Mouse (Mus musculus): ENCODE measurements around the gene Snai1. TPM values are rescaled to one million over a fixed set of nuclear protein-coding genes. Genes with fewer than 3 reads are reported as not detected.
A peak's percentile ranks its signal among the peaks of the same experiment; 100 is the strongest.

Gene Snai1
- polyA plus RNA-seq (2021): 0.10 TPM

DNA sequence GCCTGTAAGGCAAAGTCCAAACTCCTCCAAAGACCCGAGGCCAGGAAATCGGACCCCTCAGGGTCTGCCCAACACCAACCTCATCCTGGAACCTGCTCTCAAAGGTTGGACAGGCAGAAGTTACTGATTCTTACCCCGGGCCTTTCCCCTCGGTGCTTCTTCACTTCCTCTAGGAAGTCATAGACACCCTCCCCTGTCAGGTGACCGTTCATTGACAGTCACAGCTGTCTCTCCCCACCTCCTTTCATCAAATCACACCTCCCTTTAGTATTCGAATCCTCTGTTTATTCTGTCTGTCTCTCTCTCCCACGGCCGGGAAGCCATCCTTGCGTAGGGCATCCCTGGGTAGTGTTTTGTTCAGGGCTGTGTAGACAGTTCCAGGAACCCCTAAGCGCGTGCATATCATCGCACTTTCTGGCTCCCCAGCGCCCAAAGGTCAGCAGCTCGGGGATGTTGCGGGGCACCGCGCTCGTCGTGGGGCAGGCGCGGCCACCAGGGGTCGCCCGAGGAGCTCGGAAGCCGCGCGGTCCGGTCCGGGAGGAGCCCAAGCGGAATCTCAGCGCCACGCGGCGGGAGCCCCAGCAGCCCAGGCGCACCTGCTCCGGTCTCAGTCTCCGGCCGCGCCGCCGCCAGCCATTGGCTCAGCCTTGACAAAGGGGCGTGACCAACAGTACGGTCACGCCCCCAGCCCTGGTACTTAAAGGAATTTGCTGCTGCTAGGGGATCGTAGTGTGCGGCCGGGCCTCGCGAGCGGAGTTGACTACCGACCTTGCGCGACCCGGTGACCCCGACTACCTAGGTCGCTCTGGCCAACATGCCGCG lies at the start of gene Snai1:
Gene Snai1, plus strand, starts transcription at position 720 of the 822 bp plus-strand sequence.
- no peak for TF ChIP-seq CTCF (IDR thresholded peaks at IDR 0.05)
- H3K27me3 ChIP-seq: no peaks in the 10 kb centered on the region
- in situ Hi-C loops (cut with MboI; ENCODE audit: low pct_unique_long_range_greater_than_20kb): no loop called here
- DNase-seq (ENCODE audit: low read depth, low spot score) (no peak), ATAC-seq (peak; percentile 74)
- ChIA-PET CTCF (interaction anchor here (1.1 to 11.6 kb wide), 6 partner anchors 55 to 78 kb away, joined by 3 to 105 read pairs (median 4); no protein-coding TSS in a partner anchor), POLR2A (interaction anchor here (1.4 to 2.0 kb wide), 2 partner anchors 65 to 67 kb away, joined by 5 to 15 read pairs; no protein-coding TSS in a partner anchor)

DNA sequence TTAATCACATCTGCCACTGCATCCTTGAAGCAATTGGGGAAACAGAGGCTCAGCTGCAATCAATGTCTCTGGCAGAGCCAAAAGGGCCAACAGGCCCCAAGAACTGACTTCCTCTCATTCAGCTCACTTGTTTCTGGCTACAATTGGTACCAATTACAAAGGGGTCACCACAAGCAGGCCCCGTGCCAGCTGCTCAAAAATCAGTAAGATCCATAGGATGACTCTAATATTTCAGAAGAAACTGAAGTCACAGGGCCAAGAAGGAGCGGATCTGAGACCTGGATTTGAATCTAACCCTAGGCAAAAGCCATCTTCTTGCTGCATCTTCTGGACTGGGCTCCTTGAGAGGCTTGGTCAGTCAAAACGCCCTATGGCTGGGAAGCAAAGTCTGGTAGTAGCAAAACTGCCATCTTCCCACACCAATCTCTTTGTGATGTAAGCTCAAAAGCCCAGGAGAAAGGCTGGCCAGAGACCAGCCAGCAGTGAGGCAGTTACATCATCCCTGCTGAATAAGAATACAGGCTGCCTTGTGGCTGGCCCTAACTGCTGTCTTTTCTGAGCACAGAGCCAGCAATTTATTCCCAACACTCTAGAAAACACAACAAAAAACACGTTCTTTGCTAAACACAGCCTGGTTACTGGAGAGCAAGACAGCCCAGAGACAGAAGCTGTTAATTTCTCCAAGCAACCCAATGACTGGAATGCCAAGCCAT lies 47.0 kb upstream of the Snai1 start:
- in situ Hi-C loops (cut with MboI; ENCODE audit: low pct_unique_long_range_greater_than_20kb): no loop called here
- POLR2A ChIA-PET: interaction anchor here (0.5 to 1.9 kb wide), 3 partner anchors 27 to 175 kb away, joined by 4 to 5 read pairs (median 4); no protein-coding TSS in a partner anchor
- ATAC-seq (no peak), DNase-seq (ENCODE audit: low read depth, low spot score) (no peak)
- no peaks in the 10 kb centered on the region for H3K27me3 ChIP-seq
- CTCF ChIA-PET: no interaction called here
- no peak for TF ChIP-seq CTCF (IDR thresholded peaks at IDR 0.05)

DNA sequence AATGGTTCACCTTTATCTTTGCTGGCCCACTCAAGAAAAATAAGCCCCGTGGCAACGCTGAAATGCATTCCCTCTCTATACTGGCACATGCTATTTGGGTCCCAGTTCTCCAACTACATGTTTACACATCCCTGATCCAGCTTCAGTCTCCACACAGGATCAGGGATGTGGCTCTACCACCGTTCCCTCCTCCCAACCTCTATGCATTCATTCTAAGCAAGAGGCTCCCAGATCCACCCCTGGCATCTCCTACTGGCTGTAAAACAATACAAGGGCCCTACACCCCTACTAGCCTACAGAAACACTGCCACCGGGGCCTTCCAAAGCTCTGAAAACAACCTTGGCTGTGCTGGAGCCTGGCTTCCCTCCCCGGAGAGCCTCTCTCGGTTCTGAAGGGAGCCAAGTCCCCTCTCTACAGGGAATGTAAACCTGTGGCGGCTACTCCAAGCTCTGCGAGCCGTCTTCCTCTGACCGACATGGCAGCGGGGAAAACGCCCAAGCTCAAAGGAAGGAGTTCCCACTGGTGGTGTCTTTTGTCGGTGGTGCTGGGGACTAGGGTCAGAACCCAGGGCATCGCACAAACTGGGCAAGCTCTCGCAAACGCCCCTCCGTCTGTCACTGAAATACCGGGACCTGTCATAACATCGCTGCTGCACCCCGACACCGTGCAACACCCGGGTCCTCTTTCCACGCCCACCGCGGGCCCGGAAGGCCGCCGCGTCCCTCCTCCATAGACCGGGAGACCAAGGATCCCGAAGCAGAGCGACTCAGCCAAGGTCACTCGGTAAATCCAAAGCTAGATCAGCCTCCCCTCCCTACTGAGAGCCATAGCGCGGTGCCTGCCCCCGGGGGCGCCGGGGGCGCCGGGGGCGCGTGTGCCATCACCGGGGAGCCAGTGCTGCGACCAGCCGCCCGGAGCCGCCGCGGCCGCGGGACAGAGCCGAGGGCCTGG lies 46.0 kb upstream of the Snai1 start, which contains the start of gene Rnf114:
Gene Rnf114, plus strand, starts transcription at position 889 of the 952 bp plus-strand sequence.
- no peak for TF ChIP-seq CTCF (IDR thresholded peaks at IDR 0.05)
- ATAC-seq: peak; percentile 48
- DNase-seq (ENCODE audit: low read depth, low spot score): no peak
- ChIA-PET CTCF (interaction anchor here (2.5 kb wide), 1 partner anchor 20 kb away, joined by 8 read pairs; no protein-coding TSS in a partner anchor), POLR2A (interaction anchor here (0.5 to 1.9 kb wide), 6 partner anchors 11 to 173 kb away, joined by 3 to 6 read pairs (median 4); no protein-coding TSS in a partner anchor)
- in situ Hi-C loops (cut with MboI; ENCODE audit: low pct_unique_long_range_greater_than_20kb): no loop called here
- no peaks in the 10 kb centered on the region for H3K27me3 ChIP-seq

DNA sequence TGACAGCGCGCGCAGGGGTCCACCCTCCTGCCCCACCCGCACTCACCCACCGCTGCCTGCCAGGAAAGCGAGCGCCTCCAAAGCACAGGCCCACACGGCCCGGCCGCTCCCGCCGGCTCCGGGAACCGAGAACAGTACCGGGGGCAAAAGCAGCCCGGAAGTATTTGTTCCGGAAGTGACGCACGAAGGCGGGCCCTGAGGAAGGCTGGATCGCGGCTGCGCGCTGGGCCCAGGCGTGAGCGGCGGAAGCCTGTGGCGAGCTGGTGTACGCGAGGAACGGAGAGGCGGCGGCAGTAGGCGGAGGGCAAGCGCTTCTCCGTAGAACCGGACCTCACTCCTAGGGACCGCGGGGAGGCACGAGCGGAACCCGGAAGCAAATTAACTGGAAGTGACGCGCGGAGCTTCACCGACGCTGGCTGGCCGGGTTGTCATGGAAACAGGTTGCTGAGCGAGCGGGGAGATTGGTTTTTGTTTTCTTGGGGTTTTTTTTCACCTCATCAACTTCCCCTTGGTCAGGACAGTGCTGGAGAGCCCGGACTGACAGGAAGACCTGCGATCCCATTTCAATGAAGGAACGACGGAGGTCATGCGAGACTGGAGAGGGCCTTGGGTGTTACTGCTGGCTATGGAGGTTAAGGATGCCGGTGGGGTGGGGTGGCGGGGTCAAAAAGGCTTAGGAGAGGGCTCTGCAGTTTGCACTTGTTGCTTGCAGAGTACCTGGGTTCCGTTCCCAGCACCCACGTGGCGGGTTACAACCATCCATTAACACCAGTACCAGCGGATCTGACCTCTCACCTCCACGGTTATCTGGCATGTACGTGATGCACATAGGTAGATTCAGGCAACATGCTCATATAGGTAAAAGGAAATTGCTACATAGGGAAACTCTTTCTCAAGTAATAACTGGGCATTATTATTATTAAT lies 45.0 kb upstream of the Snai1 start, which contains the start of gene Spata2:
Gene Spata2, minus strand, starts transcription at position 175 of the 924 bp plus-strand sequence.
- in situ Hi-C loops (cut with MboI; ENCODE audit: low pct_unique_long_range_greater_than_20kb): no loop called here
- CTCF ChIA-PET: interaction anchor here (0.8 to 2.5 kb wide), 2 partner anchors 19 to 214 kb away, joined by 3 to 8 read pairs; no protein-coding TSS in a partner anchor
- POLR2A ChIA-PET: interaction anchor here (0.6 to 1.9 kb wide), 4 partner anchors 10 to 137 kb away, joined by 3 to 6 read pairs (median 5); no protein-coding TSS in a partner anchor
- H3K27me3 ChIP-seq: no peaks in the 10 kb centered on the region
- ATAC-seq (peak; percentile 58), DNase-seq (ENCODE audit: low read depth, low spot score) (peak; percentile 60)
- no peak for TF ChIP-seq CTCF (IDR thresholded peaks at IDR 0.05)

DNA sequence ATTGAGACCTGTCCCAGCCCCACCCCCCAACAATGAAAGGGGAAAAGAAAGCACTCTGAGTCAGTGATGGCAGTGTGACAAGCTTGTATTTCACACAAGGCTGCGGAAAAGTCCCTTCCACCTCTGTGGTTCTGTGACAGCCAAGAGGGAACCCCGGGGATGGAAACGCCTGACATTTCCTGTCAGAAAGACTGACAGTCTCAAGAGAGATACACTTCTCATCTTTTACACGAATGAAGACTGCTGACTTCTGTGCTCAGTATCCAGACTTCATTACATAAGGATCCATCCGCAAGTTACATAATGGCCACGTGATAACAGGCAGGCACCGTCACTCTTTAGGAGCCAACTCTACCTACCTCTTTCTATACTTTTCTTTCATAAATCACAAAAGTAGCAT lies 41.6 kb upstream of the Snai1 start:
- CTCF ChIA-PET: no interaction called here
- no peak for TF ChIP-seq CTCF (IDR thresholded peaks at IDR 0.05)
- POLR2A ChIA-PET: no interaction called here
- ATAC-seq (no peak), DNase-seq (ENCODE audit: low read depth, low spot score) (no peak)
- H3K27me3 ChIP-seq: no peaks in the 10 kb centered on the region
- in situ Hi-C loops (cut with MboI; ENCODE audit: low pct_unique_long_range_greater_than_20kb): no loop called here

DNA sequence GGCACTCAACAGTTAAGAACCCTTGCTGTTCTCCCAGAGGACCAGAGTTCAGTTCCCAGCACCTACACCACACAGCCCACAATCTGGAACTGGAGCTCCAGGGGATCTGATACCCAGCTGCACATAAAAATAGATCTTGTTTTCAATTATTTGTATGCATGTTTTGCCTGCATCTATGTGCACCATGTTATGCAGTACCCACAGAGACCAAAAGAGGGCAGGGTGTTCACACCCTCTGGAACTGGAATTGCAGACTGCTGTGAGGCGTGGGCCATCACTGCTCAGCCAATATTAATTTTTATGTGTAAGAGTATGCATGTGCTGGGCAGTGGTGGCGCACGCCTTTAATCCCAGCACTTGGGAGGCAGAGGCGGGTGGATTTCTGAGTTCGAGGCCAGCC lies 40.7 kb upstream of the Snai1 start:
- POLR2A ChIA-PET: no interaction called here
- DNase-seq (ENCODE audit: low read depth, low spot score) (no peak), ATAC-seq (no peak)
- CTCF ChIA-PET: no interaction called here
- in situ Hi-C loops (cut with MboI; ENCODE audit: low pct_unique_long_range_greater_than_20kb): no loop called here
- H3K27me3 ChIP-seq: no peaks in the 10 kb centered on the region
- TF ChIP-seq CTCF (IDR thresholded peaks at IDR 0.05): no peak

DNA sequence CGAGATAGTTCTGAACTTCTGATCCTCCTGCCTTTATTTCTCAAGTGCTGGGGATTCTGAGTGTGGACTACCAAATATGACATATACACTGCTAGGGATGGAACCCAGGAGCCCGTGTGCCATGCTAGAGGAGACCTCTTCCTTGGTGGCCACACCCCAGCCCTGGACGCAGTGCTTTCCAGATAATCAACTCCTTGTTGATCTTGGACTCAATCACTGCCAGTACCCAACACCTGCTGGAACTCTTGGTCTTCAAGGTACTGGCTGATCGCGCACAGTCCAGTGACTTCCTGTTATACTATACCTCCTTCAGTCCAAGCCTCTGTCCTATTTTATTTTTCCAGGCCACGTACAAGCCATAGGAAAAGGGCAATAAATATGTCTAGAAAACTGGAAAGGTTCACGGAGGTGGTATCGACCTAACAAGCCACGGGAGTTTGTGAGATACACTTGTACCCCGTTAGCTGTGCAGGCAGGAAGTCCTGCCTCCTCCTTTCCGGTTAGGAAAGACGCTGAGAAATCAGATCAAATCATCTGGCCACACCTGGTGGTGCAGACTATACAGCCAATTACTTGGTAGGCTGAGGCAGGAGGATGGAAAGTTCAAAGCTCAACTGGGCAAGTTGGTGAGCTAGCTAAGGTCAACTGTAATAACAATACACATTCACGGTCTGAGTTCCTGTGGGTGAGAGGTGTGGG lies 35.3 kb upstream of the Snai1 start:
- ATAC-seq (no peak), DNase-seq (ENCODE audit: low read depth, low spot score) (no peak)
- CTCF ChIA-PET: interaction anchor here (1.0 to 1.1 kb wide), 2 partner anchors 10 to 29 kb away, joined by 3 to 4 read pairs; no protein-coding TSS in a partner anchor
- in situ Hi-C loops (cut with MboI; ENCODE audit: low pct_unique_long_range_greater_than_20kb): no loop called here
- TF ChIP-seq CTCF (IDR thresholded peaks at IDR 0.05): no peak
- POLR2A ChIA-PET: interaction anchor here (1.6 kb wide), 1 partner anchor 9 kb away, joined by 6 read pairs; the partner anchor contains the start of genes Rnf114 and Spata2
- no peaks in the 10 kb centered on the region for H3K27me3 ChIP-seq

DNA sequence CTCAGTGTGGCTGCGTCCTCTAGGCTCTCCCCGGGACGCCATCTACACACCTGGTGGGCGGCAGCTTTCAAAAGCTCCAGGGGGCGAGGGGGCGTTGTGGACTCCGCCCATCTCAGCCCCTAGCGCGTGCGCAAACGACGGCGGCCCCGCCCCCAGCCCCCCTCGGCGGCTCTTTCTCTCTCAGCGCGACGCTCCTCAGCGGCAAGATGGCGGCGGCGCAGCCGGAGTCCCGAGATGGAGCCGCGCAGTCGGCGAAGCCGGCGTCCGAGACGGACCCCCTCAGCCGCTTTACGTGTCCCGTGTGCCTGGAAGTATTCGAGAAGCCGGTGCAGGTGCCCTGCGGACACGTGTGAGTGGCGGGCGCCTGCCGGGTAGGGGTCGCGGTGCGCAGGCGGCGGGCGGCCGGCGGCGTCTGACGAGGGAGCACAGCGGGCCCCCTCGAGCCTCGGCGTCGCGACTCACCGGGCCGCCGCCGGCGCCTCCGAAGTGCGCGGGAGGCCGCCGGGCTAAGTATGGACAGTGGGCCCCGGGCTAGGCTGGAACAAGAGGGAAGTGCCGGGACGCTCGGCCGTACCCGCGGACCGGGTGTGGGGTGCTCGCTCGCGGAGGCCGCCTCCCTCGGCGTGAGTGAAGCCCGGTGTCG lies 34.6 kb upstream of the Snai1 start:
- TF ChIP-seq CTCF (IDR thresholded peaks at IDR 0.05): no peak
- in situ Hi-C loops (cut with MboI; ENCODE audit: low pct_unique_long_range_greater_than_20kb): no loop called here
- ATAC-seq (peak; percentile 33), DNase-seq (ENCODE audit: low read depth, low spot score) (no peak)
- no peaks in the 10 kb centered on the region for H3K27me3 ChIP-seq
- CTCF ChIA-PET: interaction anchor here (1.0 to 1.1 kb wide), 2 partner anchors 9 to 29 kb away, joined by 3 to 4 read pairs; no protein-coding TSS in a partner anchor
- POLR2A ChIA-PET: interaction anchor here (1.6 kb wide), 1 partner anchor 10 kb away, joined by 6 read pairs; the partner anchor contains the start of genes Rnf114 and Spata2

Measured in Patski (cell line).